In genomic region chr12:102302322-102302721, GRCm38 (mm10) we compare ENCODE assay signal across 7 mouse cellular contexts. TPM values are rescaled to one million over a fixed set of nuclear protein-coding genes. Genes with fewer than 3 reads are reported as not detected.
DNase-seq lines count a peak whose midpoint lies in the region; ATAC-seq and TF ChIP-seq lines count a peak whose summit lies in the region.

No protein-coding gene starts in this region.

- 68% methylated on average over 9 of the region's 9 CpGs for WGBS in heart, postnatal 0 days
- 71% methylated on average over 9 of the region's 9 CpGs for WGBS in limb, embryonic 10.5 days
- WGBS in small intestine, adult 2 months = 83% methylated on average over 9 of the region's 9 CpGs
- 91% methylated on average over 9 of the region's 9 CpGs for WGBS in midbrain, embryonic 14.5 days

- no peak for TF ChIP-seq EP300 in heart, postnatal 0 days (IDR thresholded peaks at IDR 0.05; ENCODE audit: low read depth)

- 0 out of 2 replicates have a peak, but pooled peaks cover 3% of the 10 kb centered on the region for H3K36me3 ChIP-seq in heart, postnatal 0 days (replicated peaks; ENCODE audit: control insufficient read depth, insufficient read depth, low read length)
- no peaks in the 10 kb centered on the region for H3K36me3 ChIP-seq in limb, embryonic 10.5 days
- H3K36me3 ChIP-seq in small intestine, adult 2 months (ENCODE audit: control insufficient read depth, insufficient read depth, low read length) = no peaks in the 10 kb centered on the region
- H3K36me3 ChIP-seq in midbrain, embryonic 14.5 days (ENCODE audit: control insufficient read depth, insufficient read depth, low read length) = no peaks in the 10 kb centered on the region

- H3K27me3 ChIP-seq in heart, postnatal 0 days (ENCODE audit: control insufficient read depth, insufficient read depth, low read length) = no peaks in the 10 kb centered on the region
- H3K27me3 ChIP-seq in limb, embryonic 10.5 days (ENCODE audit: low read depth, poor library complexity, severe bottlenecking) = no peaks in the 10 kb centered on the region
- no peaks in the 10 kb centered on the region for H3K27me3 ChIP-seq in small intestine, adult 2 months (ENCODE audit: control insufficient read depth, insufficient read depth, low read length)
- H3K27me3 ChIP-seq in midbrain, embryonic 14.5 days (ENCODE audit: control insufficient read depth, insufficient read depth, low read length) = no peaks in the 10 kb centered on the region

- DNase-seq in kidney, adult 11 months = peak; percentile 45
- no peak for DNase-seq in kidney, adult 8-10 months
- DNase-seq in heart, postnatal 0 days (ENCODE audit: low spot score) = no peak
- no peak for DNase-seq in limb, embryonic 10.5 days (ENCODE audit: low spot score)
- DNase-seq in ovary, postnatal 36 days (ENCODE audit: low spot score) = no peak
- no peak for DNase-seq in midbrain, embryonic 14.5 days

- TF ChIP-seq CTCF in heart, postnatal 0 days (IDR thresholded peaks at IDR 0.05; ENCODE audit: low read depth) = no peak
- TF ChIP-seq CTCF in small intestine, adult 2 months (IDR thresholded peaks at IDR 0.05; ENCODE audit: extremely low read depth, insufficient read length, insufficient replicate concordance, low read depth, low read length) = no peak

- 0 out of 2 replicates have a peak overlapping the region, but pooled peaks have one; percentile 36 for H3K27ac ChIP-seq in heart, postnatal 0 days (ENCODE audit: low read depth)
- peak overlapping the region; percentile 72 for H3K27ac ChIP-seq in limb, embryonic 10.5 days
- peak overlapping the region; percentile 42 for H3K27ac ChIP-seq in small intestine, adult 2 months (ENCODE audit: insufficient read depth, low read depth, low read length)
- no peak overlapping the region for H3K27ac ChIP-seq in midbrain, embryonic 14.5 days (replicated peaks; ENCODE audit: low read depth, low read length)

- ATAC-seq in heart, postnatal 0 days (ENCODE audit: insufficient read depth, low read depth) = 0 out of 2 replicates have a peak, but pooled peaks have one; percentile 2
- ATAC-seq in midbrain, embryonic 14.5 days (ENCODE audit: low FRiP score, low TSS enrichment) = no peak

- no peak overlapping the region for H3K9ac ChIP-seq in heart, postnatal 0 days (replicated peaks; ENCODE audit: low read depth, low read length)
- H3K9ac ChIP-seq in midbrain, embryonic 14.5 days (replicated peaks; ENCODE audit: low read length) = no peak overlapping the region

- H3K4me3 ChIP-seq in heart, postnatal 0 days (ENCODE audit: low read depth, low read length) = no peak overlapping the region
- H3K4me3 ChIP-seq in limb, embryonic 10.5 days = no peak overlapping the region
- H3K4me3 ChIP-seq in small intestine, adult 2 months (ENCODE audit: low read depth, low read length) = no peak overlapping the region
- H3K4me3 ChIP-seq in midbrain, embryonic 14.5 days (replicated peaks; ENCODE audit: low read depth, low read length) = no peak overlapping the region

- H3K9me3 ChIP-seq in heart, postnatal 0 days (replicated peaks; ENCODE audit: control insufficient read depth, low read length) = no peaks in the 10 kb centered on the region
- H3K9me3 ChIP-seq in limb, embryonic 10.5 days (replicated peaks) = no peaks in the 10 kb centered on the region
- no peaks in the 10 kb centered on the region for H3K9me3 ChIP-seq in midbrain, embryonic 14.5 days (ENCODE audit: control insufficient read depth, low read length)

- H3K4me2 ChIP-seq in heart, postnatal 0 days (ENCODE audit: low read depth, low read length) = no peak overlapping the region
- H3K4me2 ChIP-seq in midbrain, embryonic 14.5 days (ENCODE audit: low read length) = no peak overlapping the region

- no peak for TF ChIP-seq POLR2A in small intestine, adult 2 months (IDR thresholded peaks at IDR 0.05; ENCODE audit: low read depth, low read length)

- H3K4me1 ChIP-seq in heart, postnatal 0 days (ENCODE audit: control insufficient read depth, insufficient read depth) = peaks cover 36% of the 10 kb centered on the region
- peaks cover 27% of the 10 kb centered on the region for H3K4me1 ChIP-seq in limb, embryonic 10.5 days
- peaks cover 31% of the 10 kb centered on the region; the same call in 1 of the 2 replicates for H3K4me1 ChIP-seq in small intestine, adult 2 months (ENCODE audit: control insufficient read depth, insufficient read depth, insufficient read length, low read length)
- 0 out of 2 replicates have a peak, but pooled peaks cover 3% of the 10 kb centered on the region for H3K4me1 ChIP-seq in midbrain, embryonic 14.5 days (ENCODE audit: control insufficient read depth, insufficient read depth, low read length)

RNA-seq across cellular contexts. Expression of gene Rin3, which starts 19.5 kb away (rescaled TPM):
- total RNA-seq in heart, postnatal 0 days (2014; rRNA removed; ENCODE audit: low replicate concordance) = 11.6 and 13.4 TPM in 2 replicates
- polyA plus RNA-seq in heart, postnatal 0 days (2015; fragmentation: Nextera tagmentation; extraction: Ambion mirVana) = 4.6 TPM in 2 replicates
- polyA plus RNA-seq in limb, embryonic 10.5 days (2016; fragmentation: Nextera tagmentation; extraction: Ambion mirVana) = 4.2 and 4.7 TPM in 2 replicates
- 5.9 and 10.7 TPM in 2 replicates for polyA plus RNA-seq in small intestine, adult 2 months (2012; rRNA removed)
- polyA plus RNA-seq in midbrain, embryonic 14.5 days (2014; fragmentation: Nextera tagmentation; extraction: Ambion mirVana) = 1.4 and 3.5 TPM in 2 replicates
